Mouse (Mus musculus) ovary, adult 18-20 months (tissue): ENCODE measurements at regions not wholly inside any gene's neighbourhood (a gene's known extent, or its start where the extent isn't known, plus 50 kb on each side); places are given as distances from the start of the nearest gene placed in this dataset.

Source experiments
- DNase-seq: peaks from one replicate; pipeline ENCODE4 v3.0.0; 2022; ENCODE audit warnings: low spot score, mixed read lengths

DNA sequence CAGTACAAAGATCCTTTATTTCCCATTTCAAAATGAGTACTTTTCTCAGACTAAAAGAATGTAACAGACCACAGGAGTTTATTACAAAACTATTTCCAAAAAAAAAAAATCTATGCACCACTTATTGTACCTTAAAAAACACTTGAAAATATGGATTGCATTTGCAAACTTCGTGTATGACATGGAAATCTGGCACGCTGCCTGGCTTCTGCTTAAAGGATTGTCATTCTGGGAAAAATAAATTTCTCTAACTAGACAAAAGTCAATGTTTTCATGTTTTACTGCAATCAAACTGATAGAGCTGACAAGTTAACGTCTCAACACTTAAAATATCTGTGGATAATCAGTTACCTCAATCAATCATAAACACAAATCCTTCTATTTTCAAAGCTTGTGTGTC lies 205.5 kb upstream of the Nr2f1 start:
- no peak for DNase-seq

DNA sequence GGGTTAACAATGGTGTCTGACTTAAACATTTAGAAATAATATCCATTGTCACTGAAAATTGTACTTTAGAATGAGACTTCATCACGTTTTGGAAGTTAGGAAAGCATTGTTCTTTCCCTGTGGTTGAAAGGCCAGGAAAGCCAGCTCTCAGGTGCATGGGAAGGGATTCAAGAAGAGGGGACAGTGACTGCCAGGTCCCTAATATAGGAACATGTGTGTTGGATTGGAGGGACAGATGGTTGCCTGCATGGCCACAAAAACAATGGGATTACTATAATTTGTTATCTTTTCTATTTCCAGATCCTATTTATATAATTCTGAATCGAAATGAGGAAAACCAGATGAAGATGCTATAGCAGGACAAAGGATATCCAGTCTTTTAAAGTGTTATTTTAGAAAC lies 184.2 kb upstream of the Nr2f1 start:
- no peak for DNase-seq

DNA sequence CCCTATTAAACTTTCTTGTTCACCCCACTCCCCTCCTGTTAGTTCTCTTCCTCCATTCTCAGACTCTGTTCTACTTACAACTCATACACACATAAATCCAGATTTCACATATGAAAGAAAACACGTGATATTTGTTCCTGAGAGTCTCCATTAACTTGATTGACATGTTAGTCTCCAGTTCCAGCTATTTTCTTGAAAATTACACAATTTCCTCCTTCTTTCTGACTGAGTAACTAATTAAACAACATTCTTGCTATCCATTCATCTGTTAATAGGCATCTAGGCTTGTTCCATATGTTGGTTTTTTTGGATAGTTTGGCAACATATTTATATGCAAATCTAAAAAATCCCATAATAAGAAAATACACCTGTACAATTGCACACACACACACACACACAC lies 161.7 kb upstream of the Nr2f1 start:
- DNase-seq: no peak

DNA sequence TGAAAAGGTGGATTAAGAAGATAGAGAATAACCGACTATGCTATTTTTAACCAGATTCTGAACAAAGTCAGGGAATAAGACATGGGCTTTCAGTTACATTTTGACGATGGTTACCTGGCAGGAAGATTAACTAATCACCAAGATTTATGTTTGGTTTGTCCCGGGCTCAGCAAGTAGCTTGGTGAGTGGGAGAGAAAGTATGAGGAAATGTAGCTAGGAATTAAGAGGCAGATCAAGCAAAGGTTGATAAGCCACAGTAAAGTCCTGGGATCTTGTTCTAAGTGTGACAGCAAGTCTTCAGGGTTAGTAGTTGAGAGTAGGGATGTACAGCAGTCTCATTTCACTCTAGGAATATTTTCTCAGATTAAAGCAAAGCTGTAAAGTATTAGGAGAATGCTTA lies 149.3 kb upstream of the Nr2f1 start:
- DNase-seq: no peak

DNA sequence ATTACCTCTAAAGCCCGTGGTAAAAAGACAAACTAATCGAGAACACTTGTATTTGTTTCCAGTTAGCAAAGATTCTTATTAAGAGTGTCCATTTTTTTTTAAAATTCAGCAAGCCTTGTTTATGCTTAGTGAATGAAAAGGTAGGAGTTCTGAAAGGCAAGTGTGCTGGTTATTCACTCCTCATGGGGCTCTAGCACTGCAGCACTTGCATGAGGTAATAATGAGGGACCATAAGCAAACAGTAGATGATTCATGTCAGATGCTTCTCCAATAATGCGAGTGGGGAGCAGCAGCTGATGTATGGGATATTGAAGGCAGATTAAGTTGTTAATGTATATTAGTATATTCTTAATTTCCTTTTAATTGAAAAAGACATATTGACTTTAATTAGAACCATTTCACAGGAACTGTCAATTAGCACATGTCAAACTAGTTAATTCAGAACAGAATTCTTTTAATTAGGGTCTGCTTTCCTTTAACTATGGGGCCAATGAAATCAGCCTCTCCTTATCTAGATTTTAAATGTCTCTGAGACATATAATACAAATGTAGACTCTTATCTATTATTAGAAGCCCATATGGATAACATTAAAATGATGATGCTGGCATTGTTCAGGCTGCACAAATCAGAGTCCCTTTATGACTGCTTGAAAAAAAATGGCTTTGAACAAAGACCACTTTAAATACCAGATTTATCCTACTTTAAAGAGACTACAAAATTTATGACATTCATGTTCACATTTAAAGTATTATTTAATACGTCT lies 125.1 kb upstream of the Nr2f1 start:
- DNase-seq: no peak

DNA sequence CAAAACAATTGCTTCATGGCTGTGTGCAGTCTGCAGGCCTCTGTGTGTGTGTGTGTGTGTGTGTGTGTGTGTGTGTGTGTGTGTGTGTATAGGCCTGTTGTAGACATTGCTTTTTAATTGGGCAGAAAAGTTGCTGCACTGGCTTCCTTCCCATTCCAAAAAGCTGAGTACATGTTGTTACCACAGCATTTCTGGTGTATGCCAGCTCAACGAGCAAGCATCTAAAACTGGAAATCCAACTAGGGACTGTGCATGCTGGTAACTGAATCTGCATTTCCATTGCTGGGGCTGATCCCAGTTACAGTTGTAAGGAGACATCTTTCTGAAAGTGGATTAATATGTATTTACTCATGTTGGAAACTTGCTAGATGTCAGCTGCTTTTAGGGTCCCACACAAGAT lies 123.6 kb upstream of the Nr2f1 start:
- DNase-seq: no peak

DNA sequence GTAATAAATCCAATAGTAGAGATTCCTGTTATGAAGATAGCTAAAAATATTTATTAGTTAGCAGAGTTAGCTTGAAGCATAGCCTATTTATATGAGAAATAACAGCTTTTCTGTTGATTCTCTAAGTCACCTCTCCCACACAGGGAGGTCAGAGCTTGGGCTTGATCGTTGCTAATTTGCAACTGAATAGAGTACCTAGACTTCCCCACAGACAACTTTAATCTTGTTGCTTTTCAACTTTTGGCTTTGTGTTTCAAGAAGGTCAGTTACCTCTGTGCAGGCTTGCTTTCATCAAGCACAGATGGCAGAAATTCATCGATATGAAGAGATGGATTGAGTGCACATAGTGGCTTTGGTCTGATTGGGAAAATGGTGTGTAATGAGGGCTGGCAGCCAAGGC lies 118.9 kb upstream of the Nr2f1 start:
- no peak for DNase-seq

DNA sequence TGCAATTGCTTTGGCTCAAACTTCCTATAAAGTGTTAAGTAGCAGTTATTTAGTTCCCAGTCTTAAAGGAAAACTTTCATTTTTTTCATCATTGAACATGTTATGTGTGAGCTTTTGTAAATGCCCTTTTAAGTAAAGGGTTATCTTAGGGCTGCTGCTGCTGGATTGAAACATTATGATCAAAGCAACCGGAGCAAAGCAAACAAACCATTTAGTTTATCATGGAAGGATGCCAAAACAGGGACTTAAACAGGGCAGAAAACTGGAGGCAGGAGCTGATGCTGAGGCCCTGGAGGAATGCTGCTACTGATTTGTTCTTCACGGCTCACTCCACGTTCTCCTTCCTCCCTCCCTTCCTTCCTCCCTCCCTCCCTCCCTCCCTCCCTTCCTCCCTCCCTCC lies 111.3 kb upstream of the Nr2f1 start:
- no peak for DNase-seq
